Mouse (Mus musculus): Measurements from ENCODE around the gene Chmp4b. TPM values are rescaled to one million over a fixed set of nuclear protein-coding genes. Genes with fewer than 3 reads are reported as not detected.

The Chmp4b gene
- total and polyA plus RNA-seq, 3 experiments: 118 to 196 TPM; not detected in 1

GRCm38 (mm10) chr2:154718855-154719556 is 67.5 kb downstream of the Chmp4b start:
- H3K36me3 ChIP-seq (ENCODE audit: control insufficient read depth in 1 of 2, insufficient read depth in 2 of 2, low read length in 2 of 2): peaks cover 0 to 4% of the 10 kb centered on the region in 2 experiments; a peak in 2 of 4 replicates
- H3K9ac ChIP-seq (ENCODE audit: control insufficient read depth, low read depth, low read length, poor library complexity, severe bottlenecking): no peak overlapping the region
- H3K27me3 ChIP-seq (ENCODE audit: control insufficient read depth in 1 of 2, insufficient read depth in 2 of 2, low read length in 2 of 2): peaks cover 10 to 15% of the 10 kb centered on the region in 2 experiments
- no peak for DNase-seq (ENCODE audit: low read depth, low spot score)
- no peaks in the 10 kb centered on the region; a peak in 1 of 4 replicates for H3K4me1 ChIP-seq (ENCODE audit: control insufficient read depth in 1 of 2, insufficient read depth in 2 of 2, low read length in 2 of 2)
- H3K27ac ChIP-seq (ENCODE audit: control insufficient read depth, low read depth, low read length): no peak overlapping the region
- no peak overlapping the region for H3K4me3 ChIP-seq (ENCODE audit: control insufficient read depth in 1 of 2, insufficient read depth in 1 of 2, low read depth in 2 of 2, low read length in 2 of 2)
- H3K79me2 ChIP-seq (ENCODE audit: control insufficient read depth, insufficient read depth, low read length, poor library complexity): no peaks in the 10 kb centered on the region
- TF ChIP-seq BHLHE40 (IDR thresholded peaks at IDR 0.05; ENCODE audit: borderline replicate concordance, low read depth, low read length) (no peak), MAFK (IDR thresholded peaks at IDR 0.05; ENCODE audit: borderline replicate concordance, low read depth, low read length) (no peak), ZNF384 (IDR thresholded peaks at IDR 0.05; ENCODE audit: low read depth, low read length) (no peak), MEF2A (IDR thresholded peaks at IDR 0.05; ENCODE audit: extremely low read depth, insufficient replicate concordance, low read depth, low read length, poor library complexity, severe bottlenecking) (no peak), UBTF (IDR thresholded peaks at IDR 0.05; ENCODE audit: borderline replicate concordance, insufficient read depth, low read depth, low read length) (no peak), POLR2AphosphoS5 (IDR thresholded peaks at IDR 0.05; ENCODE audit: borderline replicate concordance, low read depth, low read length) (no peak), SIN3A (IDR thresholded peaks at IDR 0.05; ENCODE audit: low read length) (no peak), MAX (IDR thresholded peaks at IDR 0.05; ENCODE audit: low read length) (no peak), ZC3H11A (IDR thresholded peaks at IDR 0.05; ENCODE audit: low read depth, low read length) (no peak), MAZ (IDR thresholded peaks at IDR 0.05; ENCODE audit: low read depth, low read length) (no peak), JUND (IDR thresholded peaks at IDR 0.05; ENCODE audit: low read depth, low read length) (no peak)
- H3K9me3 ChIP-seq (replicated peaks; ENCODE audit: insufficient read depth, low read length): no peaks in the 10 kb centered on the region

- no peak overlapping the region for H3K27ac ChIP-seq (ENCODE audit: control insufficient read depth, low read depth, low read length)
- H3K9me3 ChIP-seq (replicated peaks; ENCODE audit: insufficient read depth, low read length): no peaks in the 10 kb centered on the region
- no peaks in the 10 kb centered on the region for H3K36me3 ChIP-seq (ENCODE audit: control insufficient read depth in 1 of 2, insufficient read depth in 2 of 2, low read length in 2 of 2)
- H3K4me3 ChIP-seq (ENCODE audit: control insufficient read depth in 1 of 2, insufficient read depth in 1 of 2, low read depth in 2 of 2, low read length in 2 of 2): no peak overlapping the region
- DNase-seq (ENCODE audit: low read depth, low spot score): no peak
- no peaks in the 10 kb centered on the region for H3K4me1 ChIP-seq (ENCODE audit: control insufficient read depth in 1 of 2, insufficient read depth in 2 of 2, low read length in 2 of 2)
- H3K79me2 ChIP-seq (ENCODE audit: control insufficient read depth, insufficient read depth, low read length, poor library complexity): no peaks in the 10 kb centered on the region
- H3K9ac ChIP-seq (ENCODE audit: control insufficient read depth, low read depth, low read length, poor library complexity, severe bottlenecking): no peak overlapping the region
- H3K27me3 ChIP-seq (ENCODE audit: control insufficient read depth in 1 of 2, insufficient read depth in 2 of 2, low read length in 2 of 2): peaks cover 10 to 15% of the 10 kb centered on the region in 2 experiments
- TF ChIP-seq ZNF384 (IDR thresholded peaks at IDR 0.05; ENCODE audit: low read depth, low read length): peak; percentile 70; the same call in 1 of the 2 replicates
- no peak for TF ChIP-seq KAT2A (conservative IDR thresholded peaks at IDR 0.05; ENCODE audit: low read depth, low read length)
Observed at GRCm38 (mm10) chr2:154720315-154720714, 68.8 kb downstream of the Chmp4b start.

GRCm38 (mm10) chr2:154723473-154723872 is 72.0 kb downstream of the Chmp4b start:
- Histone ChIP-seq H3K27ac (ENCODE audit: control insufficient read depth, low read depth, low read length) (no peak overlapping the region), H3K27me3 (ENCODE audit: control insufficient read depth in 1 of 2, insufficient read depth in 2 of 2, low read length in 2 of 2) (peaks cover 7% of the 10 kb centered on the region in 2 experiments), H3K4me1 (ENCODE audit: control insufficient read depth in 1 of 2, insufficient read depth in 2 of 2, low read length in 2 of 2) (no peaks in the 10 kb centered on the region), H3K9ac (ENCODE audit: control insufficient read depth, low read depth, low read length, poor library complexity, severe bottlenecking) (no peak overlapping the region), H3K79me2 (ENCODE audit: control insufficient read depth, insufficient read depth, low read length, poor library complexity) (no peaks in the 10 kb centered on the region), H3K9me3 (replicated peaks; ENCODE audit: insufficient read depth, low read length) (no peaks in the 10 kb centered on the region), H3K4me3 (ENCODE audit: control insufficient read depth in 1 of 2, insufficient read depth in 1 of 2, low read depth in 2 of 2, low read length in 2 of 2) (no peak overlapping the region), H3K36me3 (ENCODE audit: control insufficient read depth in 1 of 2, insufficient read depth in 2 of 2, low read length in 2 of 2) (no peaks in the 10 kb centered on the region)
- no peak for DNase-seq (ENCODE audit: low read depth, low spot score)
- TF ChIP-seq ELF1 (IDR thresholded peaks at IDR 0.05; ENCODE audit: low read depth, low read length): no peak
- TF ChIP-seq MYB (IDR thresholded peaks at IDR 0.05; ENCODE audit: low read depth, low read length): no peak
- no peak for TF ChIP-seq MAFK (IDR thresholded peaks at IDR 0.05; ENCODE audit: borderline replicate concordance, low read depth, low read length)
- TF ChIP-seq RAD21 (IDR thresholded peaks at IDR 0.05; ENCODE audit: low read depth, low read length): no peak
- TF ChIP-seq USF2 (IDR thresholded peaks at IDR 0.05; ENCODE audit: borderline replicate concordance in 1 of 2, insufficient read depth in 1 of 2, low read depth in 1 of 2, low read length in 2 of 2): no peak
- TF ChIP-seq ZKSCAN1 (IDR thresholded peaks at IDR 0.05; ENCODE audit: low read depth, low read length): no peak
- TF ChIP-seq POLR2AphosphoS2 (IDR thresholded peaks at IDR 0.05; ENCODE audit: low read length): no peak
- TF ChIP-seq BHLHE40 (IDR thresholded peaks at IDR 0.05; ENCODE audit: borderline replicate concordance, low read depth, low read length): no peak
- no peak for TF ChIP-seq POLR2A (IDR thresholded peaks at IDR 0.05; ENCODE audit: control insufficient read depth in 1 of 2, insufficient read depth in 1 of 2, low read depth in 1 of 2, low read length in 2 of 2, poor library complexity in 1 of 2)
- no peak for TF ChIP-seq MAX (IDR thresholded peaks at IDR 0.05; ENCODE audit: low read length)
- no peak for TF ChIP-seq TBP (IDR thresholded peaks at IDR 0.05; ENCODE audit: low read depth, low read length)
- TF ChIP-seq E2F4 (IDR thresholded peaks at IDR 0.05; ENCODE audit: borderline replicate concordance, low read depth, low read length): no peak
- no peak for TF ChIP-seq MXI1 (IDR thresholded peaks at IDR 0.05; ENCODE audit: low read depth, low read length)
- no peak for TF ChIP-seq TCF12 (IDR thresholded peaks at IDR 0.05; ENCODE audit: low read depth, low read length)
- TF ChIP-seq ZC3H11A (IDR thresholded peaks at IDR 0.05; ENCODE audit: low read depth, low read length): no peak
- no peak for TF ChIP-seq RCOR1 (IDR thresholded peaks at IDR 0.05; ENCODE audit: low read depth, low read length)
